Mouse (Mus musculus): ENCODE measurements around the gene Ostc. TPM values are rescaled to one million over a fixed set of nuclear protein-coding genes. Genes with fewer than 3 reads are reported as not detected.

Ostc gene
- polyA plus RNA-seq, 1 experiment from 2014 or later: 226 TPM

DNA sequence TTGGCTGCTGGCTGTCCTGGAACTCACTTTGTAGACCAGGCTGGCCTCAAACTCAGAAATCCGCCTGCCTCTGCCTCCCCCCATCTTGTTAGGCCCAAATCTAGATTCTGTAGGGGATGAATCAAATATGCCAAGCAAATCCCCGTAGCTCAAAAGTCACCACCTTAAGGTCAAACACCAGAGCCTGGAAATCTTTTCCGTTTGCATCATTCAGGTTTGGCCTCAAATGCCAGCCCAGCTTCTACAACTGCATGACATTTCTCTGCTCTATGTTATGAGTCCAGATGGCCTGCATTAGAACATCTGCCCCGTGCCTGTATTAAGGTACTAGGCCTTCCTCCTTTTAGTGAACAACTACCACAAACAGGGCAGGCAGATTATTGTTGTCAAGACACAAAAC is 18.4 kb upstream of the Ostc start:
- peaks cover 51% of the 10 kb centered on the region for H3K36me3 ChIP-seq
- peak overlapping the region; percentile 83 for H3K4me2 ChIP-seq
- peak overlapping the region; percentile 96; the same call in 1 of the 2 replicates for H3K9ac ChIP-seq

DNA sequence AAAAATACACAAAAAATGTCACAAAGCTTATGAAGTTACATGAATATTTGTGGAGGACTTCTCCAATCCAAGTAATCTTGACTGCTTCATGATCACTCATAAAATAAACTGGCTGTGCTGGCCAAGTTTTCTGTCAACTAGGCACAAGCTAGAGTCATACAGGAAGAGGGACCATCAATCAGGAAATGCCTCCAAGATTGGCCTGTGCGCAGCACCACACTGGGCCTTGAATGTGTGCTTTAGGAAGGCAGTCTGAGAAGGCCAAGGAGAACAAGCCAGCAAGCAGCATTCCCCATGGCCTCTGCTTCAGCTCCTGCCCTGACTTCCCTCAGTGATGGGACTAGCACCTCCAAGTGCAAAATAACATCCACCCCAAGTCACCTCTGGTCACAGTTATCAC is 17.8 kb upstream of the Ostc start:
- Histone ChIP-seq H3K36me3 (peaks cover 51% of the 10 kb centered on the region), H3K27me3 (no peaks in the 10 kb centered on the region), H3K4me2 (no peak overlapping the region), H3K27ac (no peak overlapping the region), H3K9me3 (replicated peaks) (no peaks in the 10 kb centered on the region), H3K4me1 (replicated peaks) (peaks cover 31% of the 10 kb centered on the region), H3K4me3 (replicated peaks) (no peak overlapping the region), H3K9ac (no peak overlapping the region)
- DNase-seq (no peak), ATAC-seq (ENCODE audit: low read depth) (no peak)
- 80% methylated on average over 1 of the region's 1 CpGs for WGBS (ENCODE audit: insufficient replicate concordance)

More for the DNA sequence above, 18.4 kb upstream of the Ostc start:
- H3K9me3 ChIP-seq (replicated peaks): no peaks in the 10 kb centered on the region
- H3K27ac ChIP-seq: 0 out of 2 replicates have a peak overlapping the region, but pooled peaks have one; percentile 84
- peak overlapping the region; percentile 98 for H3K4me3 ChIP-seq (replicated peaks)
- ATAC-seq (ENCODE audit: low read depth) (no peak), DNase-seq (no peak)
- no peaks in the 10 kb centered on the region for H3K27me3 ChIP-seq
- WGBS (ENCODE audit: insufficient replicate concordance): 73% methylated on average over 4 of the region's 4 CpGs
- H3K4me1 ChIP-seq (replicated peaks): peaks cover 31% of the 10 kb centered on the region

DNA sequence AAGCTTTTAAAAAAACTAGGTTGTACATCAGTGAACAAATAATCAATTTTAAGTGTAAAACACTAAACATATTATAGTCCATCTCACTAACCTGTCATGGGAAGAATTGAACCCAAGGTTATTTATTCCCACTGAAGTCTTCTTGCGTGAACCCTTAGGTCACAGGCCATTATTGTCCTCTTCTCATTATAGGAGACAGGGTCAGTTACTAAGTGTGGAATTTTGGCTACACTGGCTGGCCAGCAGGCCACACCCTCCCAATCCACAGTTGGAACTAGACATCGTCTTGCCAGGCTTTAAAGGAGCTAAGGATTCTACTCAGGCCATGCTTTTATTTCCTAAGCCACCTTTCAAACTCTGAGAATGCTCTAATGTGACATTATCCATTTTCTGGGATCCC is 16.5 kb upstream of the Ostc start:
- H3K9ac ChIP-seq: no peak overlapping the region
- no peak overlapping the region for H3K4me2 ChIP-seq
- 80% methylated on average over 2 of the region's 2 CpGs for WGBS (ENCODE audit: insufficient replicate concordance)
- H3K4me1 ChIP-seq (replicated peaks): peaks cover 26% of the 10 kb centered on the region
- no peak overlapping the region for H3K27ac ChIP-seq
- no peak overlapping the region for H3K4me3 ChIP-seq (replicated peaks)
- H3K9me3 ChIP-seq (replicated peaks): no peaks in the 10 kb centered on the region
- no peaks in the 10 kb centered on the region for H3K27me3 ChIP-seq
- peaks cover 51% of the 10 kb centered on the region for H3K36me3 ChIP-seq
- no peak for ATAC-seq (ENCODE audit: low read depth)
- no peak for DNase-seq

DNA sequence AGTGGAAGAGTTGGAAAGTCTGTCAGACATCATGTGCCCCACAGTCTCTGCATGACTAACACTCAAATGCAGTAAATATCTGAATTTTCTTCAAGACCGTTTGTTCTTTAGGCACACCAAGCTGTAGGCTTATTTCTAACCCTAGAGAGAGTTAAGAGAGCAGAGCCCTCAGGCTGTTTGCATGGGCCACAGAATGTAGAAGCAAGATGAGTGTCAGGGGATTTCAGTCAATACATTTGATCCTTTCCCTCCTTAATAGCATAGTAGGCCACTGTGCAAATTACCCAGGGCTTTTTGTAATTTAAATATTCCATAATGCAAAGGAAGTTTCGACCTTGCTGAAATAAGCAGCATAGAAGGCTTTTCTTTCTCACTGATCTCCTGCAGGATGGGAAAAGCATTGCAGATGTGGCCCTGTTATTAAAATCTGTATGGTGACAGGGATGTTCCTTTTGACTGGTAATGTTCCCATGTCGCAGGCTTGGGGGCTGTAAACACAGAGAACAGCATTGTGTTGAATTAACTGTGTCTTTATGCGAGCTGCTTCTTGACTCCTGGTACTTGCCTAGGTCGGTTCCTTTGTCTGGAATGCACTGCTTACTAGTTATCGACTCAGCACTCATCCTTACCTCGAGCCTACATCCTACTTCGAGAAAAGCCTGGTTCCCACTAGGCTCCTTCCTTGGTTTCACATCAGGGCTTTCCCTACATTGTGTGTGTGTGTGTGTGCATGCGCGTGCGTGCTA is 13.7 kb upstream of the Ostc start:
- H3K9ac ChIP-seq: no peak overlapping the region
- no peak overlapping the region for H3K4me2 ChIP-seq
- H3K27ac ChIP-seq: no peak overlapping the region
- H3K9me3 ChIP-seq (replicated peaks): no peaks in the 10 kb centered on the region
- no peaks in the 10 kb centered on the region for H3K27me3 ChIP-seq
- no peak for DNase-seq
- H3K4me1 ChIP-seq (replicated peaks): peaks cover 10% of the 10 kb centered on the region
- H3K4me3 ChIP-seq (replicated peaks): no peak overlapping the region
- 76% methylated on average over 11 of the region's 11 CpGs for WGBS (ENCODE audit: insufficient replicate concordance)
- ATAC-seq (ENCODE audit: low read depth): no peak
- H3K36me3 ChIP-seq: peaks cover 36% of the 10 kb centered on the region

DNA sequence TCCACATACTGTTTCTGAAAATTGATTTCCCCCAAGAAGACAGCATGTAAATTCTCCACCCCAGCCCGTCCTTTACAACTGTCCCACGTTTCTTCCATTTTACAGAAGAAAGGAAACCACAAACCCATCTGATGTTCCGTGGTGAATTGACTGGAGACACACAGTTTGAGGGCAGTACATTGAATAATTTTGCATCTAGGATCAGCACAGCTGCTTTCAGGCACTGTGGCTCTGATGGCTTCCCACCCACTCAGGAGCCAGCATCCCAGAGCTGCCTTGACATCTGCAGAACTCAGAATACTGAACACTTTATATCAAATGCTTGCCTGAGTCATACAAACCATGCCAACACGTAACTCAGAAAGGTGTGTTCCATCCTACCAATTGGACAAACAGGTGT is 11.0 kb upstream of the Ostc start:
- ATAC-seq (ENCODE audit: low read depth) (no peak), DNase-seq (no peak)
- H3K27me3 ChIP-seq: no peaks in the 10 kb centered on the region
- H3K27ac ChIP-seq: no peak overlapping the region
- H3K9me3 ChIP-seq (replicated peaks): no peaks in the 10 kb centered on the region
- no peak overlapping the region for H3K9ac ChIP-seq
- WGBS (ENCODE audit: insufficient replicate concordance): 40% methylated on average over 4 of the region's 4 CpGs
- no peaks in the 10 kb centered on the region; the same call in 1 of the 2 replicates for H3K4me1 ChIP-seq (replicated peaks)
- H3K4me2 ChIP-seq: no peak overlapping the region
- H3K4me3 ChIP-seq (replicated peaks): no peak overlapping the region
- H3K36me3 ChIP-seq: peaks cover 10% of the 10 kb centered on the region

DNA sequence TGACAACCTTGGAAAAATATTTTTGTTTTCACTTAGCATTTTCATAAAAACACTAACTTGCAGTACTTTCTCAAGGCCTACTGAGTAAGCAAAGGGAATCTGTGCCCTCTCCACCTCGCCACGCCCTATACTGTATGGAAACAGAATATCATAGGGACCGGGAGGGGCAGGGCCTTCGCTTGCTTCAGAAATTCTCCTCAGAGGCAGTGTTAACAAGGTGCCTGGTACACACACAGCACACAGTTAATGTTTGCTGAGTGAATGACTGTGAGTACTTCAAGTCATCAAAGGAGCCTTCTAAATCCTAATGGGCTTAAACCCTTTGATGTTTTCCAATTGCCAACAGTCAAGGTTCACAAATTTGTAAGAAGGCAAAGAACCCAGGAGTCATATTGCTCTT is 9.6 kb upstream of the Ostc start:
- ATAC-seq (ENCODE audit: low read depth) (no peak), DNase-seq (no peak)
- 79% methylated on average over 4 of the region's 4 CpGs for WGBS (ENCODE audit: insufficient replicate concordance)
- Histone ChIP-seq H3K4me2 (no peak overlapping the region), H3K36me3 (no peaks in the 10 kb centered on the region; the same call in 1 of the 2 replicates), H3K27me3 (no peaks in the 10 kb centered on the region), H3K4me3 (replicated peaks) (no peak overlapping the region), H3K9ac (no peak overlapping the region), H3K9me3 (replicated peaks) (no peaks in the 10 kb centered on the region), H3K4me1 (replicated peaks) (peaks cover 7% of the 10 kb centered on the region), H3K27ac (no peak overlapping the region)

DNA sequence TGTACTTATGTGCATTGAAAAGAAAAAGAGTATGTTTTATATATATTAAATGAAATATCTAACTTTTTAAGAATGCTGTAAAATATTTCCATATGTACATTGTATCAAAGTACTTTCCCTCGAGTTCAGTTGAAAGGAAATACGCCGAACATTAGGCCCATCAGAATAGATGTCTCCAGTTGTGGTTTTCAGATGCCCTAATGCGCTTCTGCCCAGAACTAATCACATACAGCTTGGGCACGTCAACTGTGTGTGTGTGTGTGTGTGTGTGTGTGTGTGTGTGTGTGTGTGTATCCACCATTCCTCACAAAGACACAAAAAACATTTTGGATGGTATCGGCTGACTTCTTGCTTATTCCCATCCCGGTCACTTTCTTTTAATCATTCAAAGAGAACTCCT is 7.3 kb upstream of the Ostc start:
- no peak overlapping the region for H3K4me2 ChIP-seq
- H3K4me3 ChIP-seq (replicated peaks): no peak overlapping the region
- H3K36me3 ChIP-seq: no peaks in the 10 kb centered on the region
- H3K4me1 ChIP-seq (replicated peaks): peaks cover 7% of the 10 kb centered on the region
- no peak for ATAC-seq (ENCODE audit: low read depth)
- H3K27me3 ChIP-seq: no peaks in the 10 kb centered on the region
- no peak for DNase-seq
- WGBS (ENCODE audit: insufficient replicate concordance): 75% methylated on average over 7 of the region's 7 CpGs
- H3K9ac ChIP-seq: no peak overlapping the region
- H3K9me3 ChIP-seq (replicated peaks): no peaks in the 10 kb centered on the region
- H3K27ac ChIP-seq: no peak overlapping the region

DNA sequence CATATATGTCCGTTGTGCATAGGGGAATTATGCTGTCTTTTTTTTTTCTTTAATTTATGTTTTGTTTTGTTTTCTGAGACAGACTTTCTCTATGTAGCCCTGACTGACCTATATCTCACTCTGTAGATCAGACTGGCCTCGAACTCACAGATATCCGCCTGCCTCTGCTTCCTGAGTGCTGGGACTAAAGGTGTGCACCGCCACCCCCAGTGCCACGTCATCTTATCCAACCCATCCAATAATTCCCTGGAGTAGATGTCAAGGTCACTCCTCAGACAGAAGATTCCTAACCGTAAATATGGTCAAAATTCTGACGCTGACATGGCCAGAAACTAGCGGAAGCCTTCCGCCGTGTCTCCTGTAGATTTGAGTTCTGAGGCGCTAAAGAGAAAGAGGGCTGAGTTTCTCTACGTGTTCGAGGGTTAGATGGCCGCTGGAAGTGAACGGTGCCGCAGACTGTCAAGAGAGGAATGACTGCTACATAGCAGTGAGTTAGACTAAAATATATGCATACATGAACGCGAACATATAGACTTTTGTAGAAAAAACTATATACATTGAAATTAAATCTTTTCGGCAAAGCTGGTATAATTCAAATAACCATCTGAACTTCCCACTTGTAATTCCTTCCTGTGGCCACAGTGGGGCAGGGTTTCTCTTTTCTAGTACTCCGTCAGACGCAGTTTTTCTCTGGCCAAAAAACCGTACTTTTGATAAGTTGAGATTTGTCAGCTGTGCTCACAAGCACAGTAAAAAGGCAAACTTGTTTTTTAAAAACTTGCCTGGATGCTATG is 5.7 kb upstream of the Ostc start:
- WGBS (ENCODE audit: insufficient replicate concordance): 10% methylated on average over 22 of the region's 22 CpGs
- Histone ChIP-seq H3K9me3 (replicated peaks) (no peaks in the 10 kb centered on the region), H3K36me3 (no peaks in the 10 kb centered on the region), H3K4me2 (peak overlapping the region; percentile 65), H3K4me1 (replicated peaks) (peaks cover 10% of the 10 kb centered on the region), H3K27me3 (no peaks in the 10 kb centered on the region), H3K4me3 (replicated peaks) (peak overlapping the region; percentile 52), H3K27ac (peak overlapping the region; percentile 11; the same call in 1 of the 2 replicates), H3K9ac (peak overlapping the region; percentile 61)
- DNase-seq (peak; percentile 38), ATAC-seq (ENCODE audit: low read depth) (peak; percentile 47; the same call in 1 of the 2 replicates)

DNA sequence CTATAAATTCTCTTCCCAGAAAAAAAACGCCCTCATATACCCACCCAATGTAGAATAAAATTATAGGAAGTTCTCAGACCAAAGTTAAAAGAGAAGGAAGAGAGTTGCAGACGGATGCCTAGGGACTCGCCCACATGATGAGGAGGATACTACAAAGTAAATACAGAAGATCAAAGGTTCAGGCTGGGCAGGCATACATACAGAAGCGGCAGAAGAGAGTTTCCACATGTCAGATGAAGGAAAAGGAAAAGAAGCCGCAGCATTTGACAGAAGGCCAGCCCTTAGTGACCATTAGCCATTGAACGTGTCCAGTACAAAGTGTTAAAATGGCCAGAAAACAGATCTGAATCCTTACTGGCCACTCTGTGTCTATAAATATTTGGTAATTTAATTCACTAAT is 3.6 kb upstream of the Ostc start:
- ATAC-seq (ENCODE audit: low read depth): no peak

DNA sequence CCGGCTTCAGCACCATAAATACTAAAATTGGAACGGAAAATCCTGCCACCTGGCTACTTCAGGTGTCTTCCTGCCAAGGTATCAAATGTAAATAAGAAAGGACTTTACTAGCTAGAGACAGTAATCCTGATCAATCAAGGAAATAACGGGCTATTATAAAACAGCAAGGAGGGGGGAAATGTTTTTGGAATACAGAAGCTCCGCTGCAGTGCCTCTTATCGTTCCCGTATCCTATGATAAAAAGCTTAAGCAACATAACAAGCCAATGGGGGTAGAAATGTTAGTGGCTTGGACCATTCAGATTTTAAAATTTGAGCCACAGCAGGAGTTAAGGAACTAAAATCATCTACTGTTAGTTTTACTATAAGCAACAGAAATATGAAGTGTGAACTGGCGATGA is 859 bp upstream of the Ostc start:
- no peak for ATAC-seq (ENCODE audit: low read depth)
- 44% methylated on average over 7 of the region's 7 CpGs for WGBS (ENCODE audit: insufficient replicate concordance)
- H3K9ac ChIP-seq: peak overlapping the region; percentile 36

More for the DNA sequence above, 3.6 kb upstream of the Ostc start:
- 52% methylated on average over 6 of the region's 6 CpGs for WGBS (ENCODE audit: insufficient replicate concordance)
- Histone ChIP-seq H3K4me1 (replicated peaks) (peaks cover 21% of the 10 kb centered on the region), H3K36me3 (no peaks in the 10 kb centered on the region), H3K4me2 (no peak overlapping the region), H3K4me3 (replicated peaks) (no peak overlapping the region), H3K27me3 (no peaks in the 10 kb centered on the region), H3K9ac (no peak overlapping the region), H3K9me3 (replicated peaks) (no peaks in the 10 kb centered on the region), H3K27ac (no peak overlapping the region)
- no peak for DNase-seq

DNA sequence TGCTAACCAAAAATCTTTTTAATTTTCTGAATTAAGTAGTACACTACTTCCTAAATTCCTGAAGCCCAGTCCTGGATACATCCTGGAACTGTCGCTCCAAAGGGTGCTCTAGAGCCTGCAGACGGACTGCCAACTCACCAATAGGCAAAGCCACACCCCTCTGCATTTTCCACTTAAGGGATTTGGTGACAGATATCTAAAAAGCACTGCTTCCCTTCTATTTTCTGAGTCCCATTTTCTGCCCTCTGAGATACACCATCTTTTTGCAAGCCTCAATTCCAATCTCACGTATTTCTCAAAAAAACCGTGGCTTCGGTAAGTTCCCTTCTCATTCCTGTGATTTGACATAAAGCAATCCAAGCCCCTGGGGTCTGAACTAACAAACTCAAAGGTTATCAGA is 715 bp downstream of the Ostc start:
- 0 out of 2 replicates have a peak, but pooled peaks have one; percentile 27 for ATAC-seq (ENCODE audit: low read depth)
- peak overlapping the region; percentile 85 for H3K4me2 ChIP-seq
- DNase-seq: peak; percentile 33
- H3K27me3 ChIP-seq: no peaks in the 10 kb centered on the region
- no peaks in the 10 kb centered on the region for H3K9me3 ChIP-seq (replicated peaks)
- peaks cover 16% of the 10 kb centered on the region for H3K36me3 ChIP-seq
- peak overlapping the region; percentile 88 for H3K9ac ChIP-seq
- H3K27ac ChIP-seq: peak overlapping the region; percentile 88
- H3K4me1 ChIP-seq (replicated peaks): peaks cover 26% of the 10 kb centered on the region
- WGBS (ENCODE audit: insufficient replicate concordance): 0% methylated on average over 5 of the region's 5 CpGs
- H3K4me3 ChIP-seq (replicated peaks): peak overlapping the region; percentile 86

More for the DNA sequence above, 859 bp upstream of the Ostc start:
- Histone ChIP-seq H3K27ac (peak overlapping the region; percentile 10; the same call in 1 of the 2 replicates), H3K36me3 (peaks cover 1% of the 10 kb centered on the region; the same call in 1 of the 2 replicates), H3K4me3 (replicated peaks) (peak overlapping the region; percentile 47), H3K4me2 (peak overlapping the region; percentile 68), H3K9me3 (replicated peaks) (no peaks in the 10 kb centered on the region), H3K27me3 (no peaks in the 10 kb centered on the region), H3K4me1 (replicated peaks) (peaks cover 33% of the 10 kb centered on the region)
- no peak for DNase-seq
